Mouse (Mus musculus): ENCODE results near the gene Tdrd1.
A peak's percentile ranks its signal among the peaks of the same experiment; 100 is the strongest.

The Tdrd1 gene

GRCm38 (mm10) chr19:56828305-56828704, 2.3 kb downstream of the Tdrd1 start:
- no peak for DNase-seq (ENCODE audit: low read depth)

DNA sequence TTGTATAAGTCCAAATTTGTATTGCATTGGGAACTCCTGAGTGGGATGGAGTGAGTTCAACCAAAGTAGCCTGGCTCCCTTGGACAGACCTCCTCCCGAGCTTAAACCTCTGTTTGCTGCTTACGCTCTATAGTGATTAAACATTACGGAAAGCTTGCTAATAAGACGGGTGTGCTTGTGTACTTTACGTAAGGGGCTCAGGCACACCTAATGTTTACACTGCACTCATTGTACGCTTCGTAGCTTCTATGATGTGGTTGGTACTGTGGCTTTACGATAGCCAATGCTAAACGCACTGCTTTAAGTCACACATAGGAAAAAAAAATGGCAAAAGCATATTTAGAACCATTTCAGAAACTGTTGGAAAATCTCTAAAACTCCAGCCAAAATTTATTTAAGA, 3.3 kb downstream of the Tdrd1 start:
- DNase-seq (ENCODE audit: low read depth), result no peak

- no peak for DNase-seq (ENCODE audit: low read depth)
Measured at GRCm38 (mm10) chr19:56830163-56830562, 4.2 kb downstream of the Tdrd1 start.

GRCm38 (mm10) chr19:56835340-56835739, 9.3 kb downstream of the Tdrd1 start:
- DNase-seq (ENCODE audit: low read depth), result no peak

DNA sequence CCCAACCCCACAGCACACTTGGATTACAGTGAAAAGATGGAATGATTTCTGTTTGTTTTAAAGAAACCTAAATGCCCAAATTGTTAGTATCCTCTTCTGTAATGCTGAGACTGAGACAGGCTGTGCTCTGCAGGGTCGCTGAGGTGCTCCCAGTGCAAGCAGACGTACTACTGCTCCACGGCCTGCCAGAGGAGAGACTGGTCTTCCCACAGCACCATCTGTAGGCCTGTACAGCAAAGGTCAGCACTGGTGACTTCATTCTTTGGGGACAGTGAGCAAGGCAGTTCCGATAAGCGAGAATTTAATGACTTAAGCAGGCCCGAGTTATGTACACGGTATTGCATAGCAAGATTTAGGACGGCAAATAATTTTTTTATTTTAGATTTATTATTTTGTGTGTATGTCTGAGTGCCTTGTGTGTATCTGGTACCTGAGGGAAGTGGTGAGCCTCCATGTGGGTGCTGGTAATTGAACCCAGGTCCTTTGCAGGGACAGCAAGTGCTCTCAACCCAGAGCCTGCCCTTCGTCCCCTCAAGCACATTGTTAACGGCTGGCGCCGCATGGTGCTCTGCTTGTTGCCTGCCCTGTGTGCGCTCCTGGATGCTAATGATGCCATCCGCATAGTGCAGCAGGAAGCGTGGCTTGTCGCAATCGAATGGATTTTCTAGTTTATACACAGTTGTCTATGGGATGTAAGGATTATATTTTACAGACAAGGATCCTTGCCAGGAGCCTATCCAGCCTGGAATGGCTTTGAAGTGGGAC, 13.1 kb downstream of the Tdrd1 start:
- DNase-seq (ENCODE audit: low read depth), result no peak

DNA sequence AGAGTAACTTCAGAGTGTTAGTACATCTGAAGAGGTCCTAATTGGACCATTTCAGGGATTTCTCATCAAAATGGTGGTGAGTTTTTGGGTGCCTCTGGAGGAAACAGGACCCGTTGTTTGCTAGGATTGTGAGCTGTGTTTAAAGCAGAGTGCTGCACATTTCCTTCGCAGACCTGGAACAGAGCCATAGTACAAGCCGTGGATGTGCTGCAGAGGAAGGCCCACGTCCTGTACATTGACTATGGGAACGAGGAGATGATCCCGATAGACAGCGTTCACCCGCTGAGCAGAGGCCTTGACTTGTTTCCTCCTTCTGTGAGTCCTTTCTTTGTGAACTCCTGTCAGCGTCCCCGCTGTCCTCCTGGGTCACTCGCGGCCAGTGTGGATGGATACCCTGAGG, 17.0 kb downstream of the Tdrd1 start:
- no peak for DNase-seq (ENCODE audit: low read depth)

GRCm38 (mm10) chr19:56852590-56852989, 26.6 kb downstream of the Tdrd1 start:
- peak; percentile 7 for DNase-seq (ENCODE audit: low read depth)

GRCm38 (mm10) chr19:56856455-56856854, 30.4 kb downstream of the Tdrd1 start:
- no peak for DNase-seq (ENCODE audit: low read depth)

DNA sequence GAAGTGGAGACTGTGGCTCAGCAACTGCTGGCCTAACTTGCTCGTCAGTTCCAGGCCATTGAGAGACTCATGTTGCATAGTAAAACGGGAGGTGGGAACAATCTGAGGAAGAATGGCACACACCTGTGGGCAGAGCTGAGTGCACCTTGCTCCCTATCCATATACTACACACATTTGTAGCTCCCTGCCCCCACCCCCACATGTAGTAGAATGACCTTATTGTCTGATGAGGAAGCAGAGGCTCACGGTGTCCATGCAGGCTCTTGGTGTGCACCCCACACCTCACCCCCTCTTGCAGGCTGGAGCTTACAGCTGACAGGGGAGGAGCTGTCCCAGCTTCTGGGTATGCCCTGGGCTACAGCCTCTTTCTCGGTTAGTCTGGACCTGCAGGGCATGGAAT, 41.7 kb downstream of the Tdrd1 start:
- no peak for DNase-seq (ENCODE audit: low read depth)

DNA sequence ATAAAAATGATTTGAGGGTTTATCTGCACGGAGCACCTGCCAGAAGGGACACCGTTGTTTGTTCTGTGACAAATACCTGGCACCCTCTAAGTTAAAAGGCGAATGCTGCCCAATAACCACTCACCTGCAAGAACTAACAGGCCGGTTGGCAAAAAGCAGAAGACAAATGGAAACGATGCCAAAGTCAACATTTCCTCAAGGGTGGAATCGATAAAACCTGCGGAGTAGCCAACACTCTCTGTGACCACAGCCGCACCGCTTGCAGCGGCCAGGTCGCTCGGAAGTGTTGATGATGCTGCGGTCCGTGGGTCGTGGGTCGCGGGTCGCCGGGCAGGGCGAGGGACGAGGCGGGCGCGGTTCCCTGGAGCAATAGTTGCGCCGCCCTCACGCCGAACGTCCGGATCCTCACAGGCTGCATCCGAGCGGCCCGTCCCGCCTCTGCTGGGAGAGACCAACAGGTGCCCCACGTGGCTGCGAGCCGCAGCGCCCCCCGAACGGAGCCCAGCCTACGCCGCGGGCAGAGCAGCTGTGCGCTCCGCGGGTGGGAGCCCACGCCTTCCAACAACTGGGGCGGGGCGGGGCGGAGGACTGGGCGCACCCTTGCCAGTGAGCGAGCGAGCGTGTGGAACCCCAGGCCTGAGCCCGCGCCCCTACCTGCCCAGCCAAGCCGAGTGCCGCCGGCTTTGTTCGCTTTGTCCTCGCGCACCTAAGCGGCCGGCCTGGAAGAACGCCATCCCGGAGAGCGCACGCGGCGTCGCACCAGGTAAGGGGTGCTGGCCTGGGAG, 48.0 kb downstream of the Tdrd1 start, which contains the start of gene Vwa2:
Vwa2 (plus strand) TSS at position 434 of the 785 bp plus-strand sequence.
- DNase-seq (ENCODE audit: low read depth), result no peak

DNA sequence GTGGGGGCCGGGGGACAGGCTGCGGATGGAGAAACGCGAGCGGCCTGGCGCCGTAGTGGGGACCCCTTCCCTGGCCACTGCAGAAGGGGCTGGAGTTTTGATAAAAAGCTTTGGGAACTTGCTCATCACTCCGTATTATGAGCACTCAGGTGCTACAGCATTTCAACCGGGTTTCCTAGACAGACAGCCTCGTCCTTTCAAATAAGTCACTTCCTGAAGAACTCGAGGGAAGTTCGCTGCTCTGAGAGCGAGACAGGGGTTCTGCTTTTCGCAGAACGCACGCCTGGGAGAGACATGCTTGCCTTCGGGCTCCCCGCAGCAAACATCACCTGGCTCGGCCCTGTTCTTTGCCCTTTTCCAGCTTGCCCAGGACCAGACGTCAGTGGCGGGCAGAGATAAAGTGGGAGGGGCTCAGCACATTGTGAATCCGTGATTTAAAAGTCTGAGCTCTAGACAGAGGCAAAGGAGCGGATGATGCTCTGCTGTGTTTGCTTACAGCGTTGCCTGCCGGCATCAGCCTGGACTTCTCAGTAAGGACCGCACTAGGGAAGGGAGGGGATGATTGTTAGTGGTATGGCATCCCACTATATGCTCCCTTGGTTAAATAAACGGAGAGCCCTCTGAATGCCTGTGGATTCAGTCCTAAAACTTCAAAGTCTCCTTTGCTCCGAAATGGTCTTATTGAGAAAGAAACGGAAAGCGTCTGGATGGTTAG, 48.7 kb downstream of the Tdrd1 start:
- no peak for DNase-seq (ENCODE audit: low read depth)

DNA sequence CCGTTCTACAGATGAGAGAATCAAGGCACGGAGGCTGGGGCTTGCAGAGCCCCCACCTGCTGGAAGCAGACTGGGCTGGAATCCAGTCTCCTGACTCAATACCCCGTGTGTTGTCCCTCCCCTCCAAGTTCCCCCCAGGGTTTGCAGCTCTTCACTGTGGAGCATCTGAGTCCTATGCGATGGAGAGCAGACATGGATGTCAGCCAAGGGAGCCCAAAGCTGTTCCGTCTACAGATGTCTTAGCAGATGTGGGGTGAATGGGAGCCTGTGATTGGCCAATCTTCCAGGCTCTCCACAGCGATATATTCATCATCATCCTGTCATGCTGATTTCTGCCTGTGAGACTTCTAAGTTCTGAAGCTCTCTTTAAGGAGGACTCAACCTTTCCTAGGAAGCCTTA, 51.4 kb downstream of the Tdrd1 start:
- DNase-seq (ENCODE audit: low read depth), result no peak

- DNase-seq (ENCODE audit: low read depth), result no peak
Measured at GRCm38 (mm10) chr19:56887879-56888278, 61.9 kb downstream of the Tdrd1 start.

GRCm38 (mm10) chr19:56888654-56889053, 62.6 kb downstream of the Tdrd1 start:
- no peak for DNase-seq (ENCODE audit: low read depth)

GRCm38 (mm10) chr19:56891438-56891837, 65.4 kb downstream of the Tdrd1 start:
- DNase-seq (ENCODE audit: low read depth), result no peak

DNA sequence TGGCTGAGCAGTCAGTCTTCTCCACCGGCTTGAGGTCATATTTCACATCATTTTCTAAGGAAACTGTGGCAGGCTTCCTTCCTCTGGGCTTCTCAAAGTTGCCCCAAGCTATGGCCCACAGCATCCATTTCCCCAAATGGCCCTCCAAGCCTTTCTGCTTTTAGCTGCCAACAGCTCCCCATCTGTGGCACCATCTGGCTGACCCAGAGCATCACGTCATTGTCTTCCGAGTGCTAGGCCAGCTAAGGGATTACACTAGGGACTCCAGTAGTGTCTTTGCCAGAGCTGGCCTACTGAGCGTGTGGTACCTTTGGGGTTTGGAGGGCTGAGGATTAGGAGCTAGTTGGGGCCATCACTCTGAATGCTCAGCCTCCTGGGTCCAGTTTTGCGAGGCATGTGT, 66.6 kb downstream of the Tdrd1 start:
- no peak for DNase-seq (ENCODE audit: low read depth)

- DNase-seq (ENCODE audit: low read depth), result no peak
Measured at GRCm38 (mm10) chr19:56893326-56893725, 67.3 kb downstream of the Tdrd1 start.

DNA sequence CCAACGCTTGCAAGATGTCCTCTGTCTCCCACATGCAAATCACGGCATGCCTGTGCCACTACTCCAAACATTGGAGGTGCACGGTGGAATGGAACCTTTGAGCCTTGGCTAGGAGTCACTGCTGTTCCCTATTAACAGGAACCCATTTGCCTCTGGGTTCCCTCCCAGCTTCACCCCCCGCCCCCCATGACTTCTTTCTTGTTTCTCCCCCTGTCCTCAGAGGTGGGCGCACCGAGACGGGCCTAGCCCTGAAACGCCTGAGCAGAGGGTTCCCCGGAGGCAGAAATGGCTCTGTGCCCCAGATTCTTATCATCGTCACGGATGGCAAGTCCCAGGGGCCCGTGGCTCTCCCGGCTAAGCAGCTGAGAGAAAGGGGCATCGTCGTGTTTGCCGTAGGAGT, 71.6 kb downstream of the Tdrd1 start:
- no peak for DNase-seq (ENCODE audit: low read depth)

- DNase-seq (ENCODE audit: low read depth), result no peak
Measured at GRCm38 (mm10) chr19:56904095-56904494, 78.1 kb downstream of the Tdrd1 start.

- DNase-seq (ENCODE audit: low read depth), result no peak
Measured at GRCm38 (mm10) chr19:56905395-56905794, 79.4 kb downstream of the Tdrd1 start.

DNA sequence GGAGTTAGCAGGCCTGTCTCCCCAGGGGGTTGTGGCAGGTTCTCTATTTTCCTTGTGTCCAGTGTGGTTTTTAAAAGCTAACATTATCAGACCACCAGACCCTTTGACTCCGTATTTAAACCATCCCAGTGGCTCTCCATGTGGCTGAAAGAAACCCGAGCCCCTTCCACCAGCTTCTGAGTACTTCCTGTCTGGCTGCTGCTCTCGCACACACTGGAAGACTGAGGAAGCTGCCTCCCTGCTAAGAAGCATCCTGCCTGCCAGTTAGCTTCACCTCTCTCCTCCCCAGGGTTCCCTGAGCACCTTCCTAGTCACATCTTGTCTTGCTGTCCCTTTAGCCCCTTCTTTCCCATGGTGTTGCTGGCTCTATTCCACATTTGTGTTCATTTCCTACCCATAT, 81.8 kb downstream of the Tdrd1 start:
- no peak for DNase-seq (ENCODE audit: low read depth)

DNA sequence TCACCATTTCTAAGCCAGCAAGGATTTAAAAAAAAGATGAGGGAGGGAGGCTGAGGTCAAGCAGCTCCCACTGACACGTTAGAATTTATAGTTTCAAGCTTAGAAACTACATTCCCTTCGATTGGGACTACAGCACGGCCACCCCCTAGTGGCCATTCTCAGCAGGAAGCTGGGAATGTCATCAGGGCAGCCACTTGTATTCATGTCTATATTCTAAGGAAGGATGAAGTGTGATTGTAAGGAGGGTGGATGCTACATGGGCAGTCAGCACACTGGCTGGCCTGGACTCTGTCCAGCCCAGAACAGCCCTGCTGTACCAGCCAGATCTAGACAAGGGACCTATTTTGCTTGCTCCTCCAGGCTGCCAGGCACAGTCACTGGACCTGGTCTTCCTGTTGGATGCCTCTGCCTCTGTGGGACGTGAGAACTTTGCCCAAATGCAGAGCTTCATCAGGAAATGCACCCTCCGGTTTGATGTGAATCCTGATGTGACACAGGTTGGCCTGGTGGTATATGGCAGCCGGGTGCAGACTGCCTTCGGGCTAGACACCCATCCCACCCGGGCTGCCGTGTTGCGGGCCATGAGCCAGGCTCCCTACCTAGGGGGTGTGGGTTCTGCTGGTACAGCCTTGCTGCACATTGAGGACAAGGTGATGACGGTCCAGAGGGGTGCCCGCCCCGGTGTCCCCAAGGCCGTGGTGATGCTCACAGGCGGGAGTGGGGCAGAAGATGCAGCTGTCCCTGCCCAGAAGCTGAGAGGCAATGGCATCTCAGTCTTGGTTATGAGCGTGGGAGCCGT, 82.7 kb downstream of the Tdrd1 start:
- peak; percentile 51 for DNase-seq (ENCODE audit: low read depth)

All from 416B (cell line).